Mouse (Mus musculus): ENCODE results near the gene Opa3. TPM values are rescaled to one million over a fixed set of nuclear protein-coding genes. Genes with fewer than 3 reads are reported as not detected.

The Opa3 gene
- polyA plus RNA-seq, 1 experiment from 2014 or later: 28.4 TPM

GRCm38 (mm10) chr7:19253437-19253836 lies 25.3 kb downstream of the Opa3 start:
- no peak overlapping the region for H3K27ac ChIP-seq
- 73% methylated on average over 5 of the region's 5 CpGs for WGBS
- peaks cover 13% of the 10 kb centered on the region; the same call in 1 of the 2 replicates for H3K4me1 ChIP-seq

DNA sequence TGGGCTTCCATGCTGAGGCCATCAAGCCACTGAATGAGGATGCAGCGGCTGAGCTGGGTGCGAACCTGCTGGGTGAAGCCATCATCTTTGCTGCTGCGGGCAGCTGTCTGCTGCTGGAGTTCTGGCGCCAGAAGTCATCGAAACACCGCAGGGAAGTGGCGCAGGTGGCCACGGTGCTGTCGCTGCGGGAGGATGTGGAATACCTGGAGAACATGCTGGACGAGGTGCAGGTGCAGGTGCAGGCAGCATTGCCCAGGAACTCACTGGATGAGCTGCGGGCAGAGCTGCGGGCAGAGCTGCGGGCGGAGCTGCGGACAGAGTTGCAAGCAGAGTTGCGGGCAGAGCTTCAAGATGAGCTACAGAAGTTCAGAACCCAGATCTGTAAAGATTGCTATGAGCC lies 27.3 kb downstream of the Opa3 start:
- ATAC-seq (ENCODE audit: insufficient number of reproducible peaks, low FRiP score, low TSS enrichment, low read depth): no peak
- no peak overlapping the region for H3K9ac ChIP-seq
- no peak overlapping the region for H3K4me3 ChIP-seq
- H3K27me3 ChIP-seq: no peaks in the 10 kb centered on the region
- H3K27ac ChIP-seq: no peak overlapping the region
- no peaks in the 10 kb centered on the region for H3K9me3 ChIP-seq
- no peak overlapping the region for H3K4me2 ChIP-seq
- H3K36me3 ChIP-seq: peaks cover 54% of the 10 kb centered on the region
- H3K4me1 ChIP-seq: peaks cover 13% of the 10 kb centered on the region; the same call in 1 of the 2 replicates
- WGBS: 82% methylated on average over 17 of the region's 17 CpGs

More at GRCm38 (mm10) chr7:19253437-19253836, 25.3 kb downstream of the Opa3 start:
- ATAC-seq (ENCODE audit: insufficient number of reproducible peaks, low FRiP score, low TSS enrichment, low read depth): no peak
- Histone ChIP-seq H3K4me3 (no peak overlapping the region), H3K4me2 (no peak overlapping the region), H3K9me3 (no peaks in the 10 kb centered on the region), H3K36me3 (peaks cover 35% of the 10 kb centered on the region), H3K9ac (no peak overlapping the region), H3K27me3 (no peaks in the 10 kb centered on the region)

GRCm38 (mm10) chr7:19256567-19256966 lies 28.4 kb downstream of the Opa3 start:
- H3K27me3 ChIP-seq: no peaks in the 10 kb centered on the region
- ATAC-seq (ENCODE audit: insufficient number of reproducible peaks, low FRiP score, low TSS enrichment, low read depth): no peak
- no peak overlapping the region for H3K27ac ChIP-seq
- no peaks in the 10 kb centered on the region for H3K9me3 ChIP-seq
- 69% methylated on average over 7 of the region's 7 CpGs for WGBS
- H3K4me2 ChIP-seq: no peak overlapping the region
- peaks cover 13% of the 10 kb centered on the region; the same call in 1 of the 2 replicates for H3K4me1 ChIP-seq
- no peak overlapping the region for H3K9ac ChIP-seq
- H3K4me3 ChIP-seq: no peak overlapping the region
- peaks cover 64% of the 10 kb centered on the region for H3K36me3 ChIP-seq

DNA sequence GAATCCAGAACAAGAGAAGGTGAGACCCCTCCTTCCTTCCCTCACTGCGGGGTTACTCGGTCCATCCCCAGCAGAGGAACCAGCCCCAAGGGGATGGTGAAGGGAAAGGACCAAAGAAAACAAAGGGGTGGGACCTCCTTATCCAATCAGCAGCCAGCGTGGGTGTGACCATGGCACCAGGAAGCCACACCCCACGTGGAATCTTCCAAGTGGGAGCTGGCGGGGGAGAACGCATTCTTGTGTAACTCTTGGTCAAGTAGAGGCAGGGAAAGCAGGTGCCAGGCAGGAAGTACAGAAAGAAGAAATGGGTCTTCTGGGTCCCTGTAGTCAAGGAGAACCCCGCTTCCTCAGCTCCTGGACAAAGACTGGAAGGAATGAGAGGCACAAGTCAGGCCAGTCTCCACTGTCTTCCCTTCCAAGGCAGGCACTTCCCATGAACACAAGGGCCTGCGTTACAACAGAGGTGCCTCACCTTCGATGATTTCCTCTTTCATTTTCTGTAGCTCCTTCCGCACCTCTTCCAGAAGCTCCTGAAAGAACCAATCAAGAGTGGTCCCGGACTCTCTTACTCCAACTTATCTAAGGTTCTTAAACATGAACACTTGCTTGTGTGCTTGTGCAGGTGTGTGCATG lies 29.4 kb downstream of the Opa3 start:
- H3K4me3 ChIP-seq: no peak overlapping the region
- H3K9ac ChIP-seq: no peak overlapping the region
- H3K36me3 ChIP-seq: peaks cover 74% of the 10 kb centered on the region
- no peaks in the 10 kb centered on the region for H3K9me3 ChIP-seq
- H3K4me1 ChIP-seq: peaks cover 13% of the 10 kb centered on the region; the same call in 1 of the 2 replicates
- 37% methylated on average over 11 of the region's 11 CpGs for WGBS
- no peak for ATAC-seq (ENCODE audit: insufficient number of reproducible peaks, low FRiP score, low TSS enrichment, low read depth)
- H3K4me2 ChIP-seq: no peak overlapping the region
- H3K27ac ChIP-seq: no peak overlapping the region
- H3K27me3 ChIP-seq: no peaks in the 10 kb centered on the region

GRCm38 (mm10) chr7:19258336-19258735 lies 30.2 kb downstream of the Opa3 start:
- H3K4me1 ChIP-seq: peaks cover 13% of the 10 kb centered on the region; the same call in 1 of the 2 replicates
- ATAC-seq (ENCODE audit: insufficient number of reproducible peaks, low FRiP score, low TSS enrichment, low read depth): no peak
- no peak overlapping the region for H3K4me3 ChIP-seq
- 70% methylated on average over 3 of the region's 3 CpGs for WGBS
- H3K27ac ChIP-seq: no peak overlapping the region
- H3K9me3 ChIP-seq: no peaks in the 10 kb centered on the region
- H3K36me3 ChIP-seq: peaks cover 82% of the 10 kb centered on the region
- no peak overlapping the region for H3K4me2 ChIP-seq
- no peak overlapping the region for H3K9ac ChIP-seq
- H3K27me3 ChIP-seq: no peaks in the 10 kb centered on the region

DNA sequence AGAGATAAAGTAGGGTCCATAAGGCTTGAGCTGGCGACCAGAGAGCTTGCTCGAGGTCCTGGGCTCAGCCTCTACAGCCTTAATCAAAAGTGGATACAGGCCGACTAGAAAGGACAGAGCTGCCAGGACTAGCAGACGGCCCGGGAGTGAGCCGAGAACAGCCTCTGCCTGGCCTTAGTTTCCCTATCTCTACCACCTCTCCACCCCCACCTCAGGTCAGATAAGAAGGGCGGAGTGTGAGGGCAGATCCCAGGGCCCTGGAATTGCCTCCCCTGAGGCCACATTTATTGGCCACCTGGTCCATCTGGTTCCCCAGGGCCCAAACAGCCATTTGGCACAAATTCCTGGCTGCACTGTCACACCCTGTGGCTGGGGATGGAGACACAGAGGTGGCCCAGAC lies 37.0 kb downstream of the Opa3 start:
- no peak overlapping the region for H3K4me2 ChIP-seq
- WGBS: 68% methylated on average over 7 of the region's 7 CpGs
- no peaks in the 10 kb centered on the region for H3K27me3 ChIP-seq
- peaks cover 63% of the 10 kb centered on the region for H3K36me3 ChIP-seq
- H3K4me3 ChIP-seq: no peak overlapping the region
- no peak overlapping the region for H3K27ac ChIP-seq
- no peak for ATAC-seq (ENCODE audit: insufficient number of reproducible peaks, low FRiP score, low TSS enrichment, low read depth)
- H3K9ac ChIP-seq: no peak overlapping the region
- peaks cover 34% of the 10 kb centered on the region for H3K4me1 ChIP-seq
- no peaks in the 10 kb centered on the region for H3K9me3 ChIP-seq

GRCm38 (mm10) chr7:19265928-19266822 lies 38.0 kb downstream of the Opa3 start:
- H3K4me2 ChIP-seq: no peak overlapping the region
- no peak overlapping the region for H3K4me3 ChIP-seq
- H3K9ac ChIP-seq: no peak overlapping the region
- H3K27me3 ChIP-seq: no peaks in the 10 kb centered on the region
- no peak for ATAC-seq (ENCODE audit: insufficient number of reproducible peaks, low FRiP score, low TSS enrichment, low read depth)
- WGBS: 74% methylated on average over 10 of the region's 10 CpGs
- no peak overlapping the region for H3K27ac ChIP-seq
- H3K9me3 ChIP-seq: no peaks in the 10 kb centered on the region
- H3K4me1 ChIP-seq: peaks cover 43% of the 10 kb centered on the region
- peaks cover 53% of the 10 kb centered on the region for H3K36me3 ChIP-seq

GRCm38 (mm10) chr7:19267051-19267450 lies 38.9 kb downstream of the Opa3 start:
- Histone ChIP-seq H3K27me3 (no peaks in the 10 kb centered on the region), H3K4me1 (peaks cover 43% of the 10 kb centered on the region), H3K27ac (no peak overlapping the region), H3K4me3 (no peak overlapping the region), H3K36me3 (peaks cover 46% of the 10 kb centered on the region), H3K9me3 (no peaks in the 10 kb centered on the region), H3K4me2 (no peak overlapping the region), H3K9ac (no peak overlapping the region)
- WGBS: 67% methylated on average over 10 of the region's 10 CpGs
- ATAC-seq (ENCODE audit: insufficient number of reproducible peaks, low FRiP score, low TSS enrichment, low read depth): no peak

GRCm38 (mm10) chr7:19268993-19269681 lies 41.0 kb downstream of the Opa3 start:
- whole genome bisulfite sequencing: 19% methylated on average over 10 of the region's 10 CpGs
- Histone ChIP-seq H3K9ac (peak overlapping the region; percentile 87), H3K9me3 (no peaks in the 10 kb centered on the region), H3K4me2 (peak overlapping the region; percentile 95), H3K27ac (peak overlapping the region; percentile 97), H3K36me3 (peaks cover 25% of the 10 kb centered on the region), H3K4me1 (peaks cover 47% of the 10 kb centered on the region), H3K27me3 (no peaks in the 10 kb centered on the region), H3K4me3 (peak overlapping the region; percentile 98)
- ATAC-seq (ENCODE audit: insufficient number of reproducible peaks, low FRiP score, low TSS enrichment, low read depth): no peak

GRCm38 (mm10) chr7:19269721-19270441 lies 41.7 kb downstream of the Opa3 start:
- peak overlapping the region; percentile 98 for H3K4me3 ChIP-seq
- peak overlapping the region; percentile 87 for H3K9ac ChIP-seq
- H3K36me3 ChIP-seq: peaks cover 18% of the 10 kb centered on the region
- peak overlapping the region; percentile 95 for H3K4me2 ChIP-seq
- peak overlapping the region; percentile 97 for H3K27ac ChIP-seq
- no peaks in the 10 kb centered on the region for H3K27me3 ChIP-seq
- H3K9me3 ChIP-seq: no peaks in the 10 kb centered on the region
- peaks cover 47% of the 10 kb centered on the region for H3K4me1 ChIP-seq
- no peak for ATAC-seq (ENCODE audit: insufficient number of reproducible peaks, low FRiP score, low TSS enrichment, low read depth)
- whole genome bisulfite sequencing: under 1% methylated on average over 18 of the region's 19 CpGs

GRCm38 (mm10) chr7:19270509-19271237 lies 42.5 kb downstream of the Opa3 start:
- Histone ChIP-seq H3K4me2 (peak overlapping the region; percentile 95), H3K9ac (peak overlapping the region; percentile 87), H3K4me1 (peaks cover 41% of the 10 kb centered on the region), H3K27me3 (no peaks in the 10 kb centered on the region), H3K36me3 (peaks cover 13% of the 10 kb centered on the region; the same call in 1 of the 2 replicates), H3K27ac (peak overlapping the region; percentile 97), H3K4me3 (peak overlapping the region; percentile 98), H3K9me3 (no peaks in the 10 kb centered on the region)
- WGBS: under 1% methylated on average over 20 of the region's 21 CpGs
- ATAC-seq (ENCODE audit: insufficient number of reproducible peaks, low FRiP score, low TSS enrichment, low read depth): no peak

Measured in limb, embryonic 15.5 days (tissue).